Mouse (Mus musculus): ENCODE results near the gene Olfr871.

Gene Olfr871

GRCm38 (mm10) chr9:20211907-20212306 is at the start of gene Olfr871:
TSS of gene Olfr871 (plus strand) at chr9:20212207.
- no peak for TF ChIP-seq GATA4 (IDR thresholded peaks at IDR 0.05; ENCODE audit: insufficient replicate concordance, low read length)

GRCm38 (mm10) chr9:20173957-20174356 is 38.0 kb upstream of the Olfr871 start, which contains the start of gene Olfr870:
TSS of gene Olfr870 (minus strand) at chr9:20174057.
- no peak for TF ChIP-seq GATA4 (IDR thresholded peaks at IDR 0.05; ENCODE audit: insufficient replicate concordance, low read length)

GRCm38 (mm10) chr9:20179463-20179862 is 32.5 kb upstream of the Olfr871 start:
- no peak for TF ChIP-seq GATA4 (IDR thresholded peaks at IDR 0.05; ENCODE audit: insufficient replicate concordance, low read length)

GRCm38 (mm10) chr9:20202131-20202530 is 9.9 kb upstream of the Olfr871 start:
- TF ChIP-seq GATA4 (IDR thresholded peaks at IDR 0.05; ENCODE audit: insufficient replicate concordance, low read length) = no peak

- TF ChIP-seq GATA4 (IDR thresholded peaks at IDR 0.05; ENCODE audit: insufficient replicate concordance, low read length) = no peak
Measured at GRCm38 (mm10) chr9:20210812-20211211, 1.2 kb upstream of the Olfr871 start.

GRCm38 (mm10) chr9:20211477-20211876 is 530 bp upstream of the Olfr871 start:
- no peak for TF ChIP-seq GATA4 (IDR thresholded peaks at IDR 0.05; ENCODE audit: insufficient replicate concordance, low read length)

GRCm38 (mm10) chr9:20236819-20237218 is 24.8 kb downstream of the Olfr871 start, which contains the start of gene Olfr872:
TSS of gene Olfr872 (plus strand) at chr9:20237119.
- no peak for TF ChIP-seq GATA4 (IDR thresholded peaks at IDR 0.05; ENCODE audit: insufficient replicate concordance, low read length)

GRCm38 (mm10) chr9:20237378-20237777 is 25.4 kb downstream of the Olfr871 start:
- no peak for TF ChIP-seq GATA4 (IDR thresholded peaks at IDR 0.05; ENCODE audit: insufficient replicate concordance, low read length)
